Mouse (Mus musculus) spleen, adult 2 months (tissue): ENCODE data around the gene Abr. TPM values are rescaled to one million over a fixed set of nuclear protein-coding genes. Genes with fewer than 3 reads are reported as not detected.

ENCODE experiments used
- DNase-seq, 2 experiments: peaks; one replicate each; pipeline versions ENCODE4 v3.0.0 to v3.0.0-alpha.2; 2012 to 2021; ENCODE audit warnings: low spot score in 2 of 2, low read depth in 1 of 2
- H3K27ac ChIP-seq: fragments of 200-500 bp; 2 replicates; pipeline ENCODE4 v1.5.1; 2012; ENCODE audit warnings: low read length, inconsistent platforms; ENCODE audit not compliant: insufficient read depth
- H3K27me3 ChIP-seq: fragments of 200-500 bp; 2 replicates; pipeline ENCODE4 v1.6.1; 2012; ENCODE audit warnings: mild to moderate bottlenecking, moderate library complexity, low read length, inconsistent platforms; ENCODE audit not compliant: control insufficient read depth, insufficient read depth
- H3K36me3 ChIP-seq: fragments of 200-500 bp; 2 replicates; pipeline ENCODE4 v1.6.1; 2012; ENCODE audit warnings: mild to moderate bottlenecking, low read length, inconsistent platforms; ENCODE audit not compliant: control insufficient read depth, insufficient read depth
- H3K4me1 ChIP-seq: fragments of 200-500 bp; 2 replicates; pipeline ENCODE4 v1.6.1; 2011; ENCODE audit warnings: inconsistent platforms; ENCODE audit not compliant: control insufficient read depth, insufficient read depth, insufficient read length
- H3K4me3 ChIP-seq: fragments of 200-500 bp; 2 replicates; pipeline ENCODE4 v1.5.1; 2011; ENCODE audit warnings: mild to moderate bottlenecking, inconsistent platforms; ENCODE audit not compliant: insufficient read depth, insufficient read length; ENCODE audit errors: extremely low read depth
- CTCF ChIP-seq: fragments of 200-500 bp; IDR thresholded peaks from 2 replicates; pipeline ENCODE4 v1.5.1; 2011; ENCODE audit warnings: mild to moderate bottlenecking, inconsistent platforms; ENCODE audit not compliant: insufficient read depth, insufficient read length, insufficient replicate concordance; ENCODE audit errors: extremely low read depth
- POLR2A ChIP-seq: fragments of 200-500 bp; IDR thresholded peaks from 2 replicates; pipeline ENCODE4 v1.6.1; 2011; ENCODE audit warnings: low read depth, low read length, inconsistent platforms
- WGBS: fragments of 180-500 bp; shearing (Covaris S2); methylation state at CpG from one replicate; pipeline ENCODE4 v1.1.7; 2018; 5-methylcytosine and 5-hydroxymethylcytosine counted together
- polyA plus RNA-seq: library from polyadenylated mRNA; depleted of rRNA; stranded (reverse); fragments of >200 nt; gene quantifications from 2 replicates; pipeline ENCODE4 v1.2.3, GENCODE M21; 2012

Gene Abr
- polyA plus RNA-seq, 1 experiment, result 37.2 TPM

DNA sequence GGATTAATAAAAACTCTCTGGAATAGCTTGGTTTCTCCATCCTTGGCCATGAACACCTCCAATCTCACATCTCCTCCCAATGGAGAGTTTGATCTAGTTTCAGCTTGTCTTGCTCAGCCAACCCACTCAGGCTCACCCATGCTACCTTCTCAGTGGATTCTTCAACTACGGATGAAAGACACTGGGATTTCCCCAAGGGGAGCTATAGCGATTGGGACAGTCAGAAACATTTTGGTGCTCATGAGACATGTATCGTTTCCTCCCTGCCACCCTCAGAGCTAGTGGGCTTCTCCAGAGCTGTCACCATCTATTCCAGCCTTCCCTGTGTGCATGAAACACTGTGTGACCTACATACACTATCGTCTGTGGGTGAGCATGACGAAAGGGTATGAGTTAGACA is 160.4 kb downstream of the Abr start:
- no peaks in the 10 kb centered on the region for H3K27me3 ChIP-seq
- no peak for DNase-seq
- no peak for TF ChIP-seq CTCF
- no peak for TF ChIP-seq POLR2A
- no peak overlapping the region for H3K27ac ChIP-seq
- 86% methylated on average over 5 of the region's 5 CpGs for WGBS
- H3K4me1 ChIP-seq, result peaks cover 8% of the 10 kb centered on the region; the same call in 1 of the 2 replicates
- H3K36me3 ChIP-seq, result peaks cover 8% of the 10 kb centered on the region
- H3K4me3 ChIP-seq, result no peak overlapping the region

GRCm38 (mm10) chr11:76461201-76461600 is 160.9 kb downstream of the Abr start:
- peaks cover 12% of the 10 kb centered on the region; the same call in 1 of the 2 replicates for H3K4me1 ChIP-seq
- 67% methylated on average over 6 of the region's 6 CpGs for WGBS
- no peaks in the 10 kb centered on the region for H3K27me3 ChIP-seq
- peaks cover 8% of the 10 kb centered on the region for H3K36me3 ChIP-seq
- H3K4me3 ChIP-seq, result no peak overlapping the region
- DNase-seq, result no peak
- TF ChIP-seq CTCF, result no peak
- TF ChIP-seq POLR2A, result no peak
- H3K27ac ChIP-seq, result no peak overlapping the region

DNA sequence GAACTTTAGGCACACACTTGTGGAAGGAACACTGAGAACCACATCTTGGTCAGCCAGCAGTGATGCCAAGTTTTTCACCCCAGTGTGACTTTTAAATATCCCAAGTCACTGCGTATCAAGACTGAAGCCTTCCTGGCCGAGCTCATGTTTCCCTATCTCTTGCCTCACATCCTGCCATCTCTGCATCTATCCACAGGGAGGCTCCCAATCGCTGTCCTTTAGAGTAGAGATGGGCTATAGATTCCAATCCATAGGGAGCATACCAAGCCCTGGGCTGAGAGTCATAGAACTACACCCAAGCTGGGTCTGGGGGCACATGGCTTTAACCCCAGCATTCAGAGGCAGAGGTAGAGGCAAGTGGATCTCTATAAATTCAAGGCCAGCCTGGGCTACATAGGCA is 162.6 kb downstream of the Abr start:
- Histone ChIP-seq H3K27ac (no peak overlapping the region), H3K36me3 (peaks cover 8% of the 10 kb centered on the region), H3K27me3 (no peaks in the 10 kb centered on the region), H3K4me3 (no peak overlapping the region), H3K4me1 (peaks cover 12% of the 10 kb centered on the region; the same call in 1 of the 2 replicates)
- DNase-seq, result no peak
- 80% methylated on average over 3 of the region's 3 CpGs for WGBS
- TF ChIP-seq CTCF, result no peak
- no peak for TF ChIP-seq POLR2A

DNA sequence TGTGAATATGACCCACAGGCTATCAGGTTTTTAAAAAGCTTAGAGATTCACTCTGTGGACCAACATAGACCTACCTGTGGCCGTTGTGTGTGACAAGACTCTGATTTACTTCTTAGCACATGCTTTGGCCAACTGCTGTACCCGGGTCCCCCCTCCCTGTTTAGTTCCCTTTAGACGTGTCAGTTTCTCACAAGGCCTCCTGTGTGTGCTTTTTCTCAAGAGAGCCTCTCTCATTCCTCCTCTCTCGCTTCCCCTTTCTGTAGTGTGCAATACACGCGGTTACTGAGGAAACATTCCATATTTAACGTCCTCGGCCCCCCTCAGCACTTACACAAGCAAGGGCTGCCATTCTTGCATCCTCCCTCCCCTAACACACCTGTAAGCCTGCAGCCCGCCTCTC is 163.4 kb downstream of the Abr start:
- 29% methylated on average over 9 of the region's 9 CpGs for WGBS
- Histone ChIP-seq H3K27me3 (no peaks in the 10 kb centered on the region), H3K4me1 (peaks cover 12% of the 10 kb centered on the region; the same call in 1 of the 2 replicates), H3K27ac (no peak overlapping the region), H3K36me3 (peaks cover 8% of the 10 kb centered on the region), H3K4me3 (no peak overlapping the region)
- TF ChIP-seq CTCF, result no peak
- TF ChIP-seq POLR2A, result no peak
- no peak for DNase-seq

- WGBS, result 23% methylated on average over 10 of the region's 10 CpGs
- peak; percentile 18 to 52 for DNase-seq
- TF ChIP-seq POLR2A, result no peak
- no peak for TF ChIP-seq CTCF
- Histone ChIP-seq H3K4me3 (no peak overlapping the region), H3K27ac (no peak overlapping the region), H3K4me1 (peaks cover 12% of the 10 kb centered on the region; the same call in 1 of the 2 replicates), H3K36me3 (0 out of 2 replicates have a peak, but pooled peaks cover 3% of the 10 kb centered on the region), H3K27me3 (no peaks in the 10 kb centered on the region)
Measured at GRCm38 (mm10) chr11:76456897-76457296, 165.2 kb downstream of the Abr start.

GRCm38 (mm10) chr11:76456233-76456632 is 165.9 kb downstream of the Abr start:
- Histone ChIP-seq H3K4me1 (peaks cover 12% of the 10 kb centered on the region; the same call in 1 of the 2 replicates), H3K4me3 (no peak overlapping the region), H3K36me3 (peaks cover 5% of the 10 kb centered on the region; the same call in 1 of the 2 replicates), H3K27ac (no peak overlapping the region), H3K27me3 (no peaks in the 10 kb centered on the region)
- TF ChIP-seq POLR2A (no peak), CTCF (peak; percentile 93; the same call in 1 of the 2 replicates)
- 36% methylated on average over 6 of the region's 6 CpGs for WGBS
- peak; percentile 52 to 87 for DNase-seq

GRCm38 (mm10) chr11:76454492-76454891 is 167.6 kb downstream of the Abr start:
- TF ChIP-seq POLR2A (no peak), CTCF (peak; percentile 91; the same call in 1 of the 2 replicates)
- H3K27ac ChIP-seq, result no peak overlapping the region
- WGBS, result 80% methylated on average over 5 of the region's 5 CpGs
- H3K4me1 ChIP-seq, result peaks cover 12% of the 10 kb centered on the region; the same call in 1 of the 2 replicates
- H3K27me3 ChIP-seq, result no peaks in the 10 kb centered on the region
- peaks cover 6% of the 10 kb centered on the region; the same call in 1 of the 2 replicates for H3K36me3 ChIP-seq
- no peak overlapping the region for H3K4me3 ChIP-seq
- DNase-seq, result peak; percentile 30 to 62
